28 mouse cellular contexts compared by ENCODE assay signal in genomic region chr11:82954631-82955030, GRCm38 (mm10). TPM values are rescaled to one million over a fixed set of nuclear protein-coding genes. Genes with fewer than 3 reads are reported as not detected.
DNase-seq lines count a peak whose midpoint lies in the region; ATAC-seq and TF ChIP-seq lines count a peak whose summit lies in the region.
"Had no signal": no experiment of that assay in that cellular context is flagged by ENCODE, and none has a peak within 500 bp of the region (broad histone marks: within the 10 kb centered on the region; RNA-seq: fewer than 3 reads in every experiment).

No protein-coding gene starts in this region.

- H3K4me1 ChIP-seq in kidney, adult 2 months (ENCODE audit: control insufficient read depth, insufficient read depth, low read length): no peaks in the 10 kb centered on the region
- H3K4me1 ChIP-seq: forebrain, embryonic 13.5 days had no signal

- intact Hi-C loops in left cerebral cortex, postnatal 14 days (cut with DNase I): no loop called here

- 62% methylated on average over 6 of the region's 6 CpGs for WGBS in kidney, adult 2 months

- H3K27ac ChIP-seq in kidney, adult 2 months (ENCODE audit: insufficient read depth, low read depth, low read length): no peak overlapping the region
- H3K27ac ChIP-seq: embryonic facial prominence, embryonic 10.5 days; embryonic facial prominence, embryonic 15.5 days; forebrain, embryonic 13.5 days; heart, embryonic 13.5 days; layer of hippocampus, adult 2 months; left cerebral cortex, adult 2 months; limb, embryonic 13.5 days; neural tube, embryonic 13.5 days had no signal

- no peaks in the 10 kb centered on the region for H3K36me3 ChIP-seq in kidney, adult 2 months (ENCODE audit: control insufficient read depth, insufficient read depth, low read length)
- H3K36me3 ChIP-seq: embryonic facial prominence, embryonic 10.5 days; embryonic facial prominence, embryonic 15.5 days; heart, embryonic 13.5 days; limb, embryonic 13.5 days; neural tube, embryonic 13.5 days had no signal

- H3K4me3 ChIP-seq in kidney, adult 2 months (ENCODE audit: insufficient read depth, low read depth, low read length): peak overlapping the region; percentile 31; the same call in 1 of the 2 replicates
- H3K4me3 ChIP-seq: embryonic facial prominence, embryonic 10.5 days; embryonic facial prominence, embryonic 15.5 days; forebrain, embryonic 13.5 days; heart, embryonic 13.5 days; layer of hippocampus, adult 2 months; left cerebral cortex, adult 2 months; limb, embryonic 13.5 days; myocyte; neural tube, embryonic 13.5 days had no signal

- no peaks in the 10 kb centered on the region for H3K27me3 ChIP-seq in kidney, adult 2 months (replicated peaks; ENCODE audit: control insufficient read depth, insufficient read depth, low read length)

- peak; percentile 38 for ATAC-seq in CD4-positive, CD25-positive, alpha-beta regulatory T cell, adult 4 months
- ATAC-seq: forebrain, embryonic 13.5 days; hindbrain, embryonic 16.5 days; intestine, embryonic 16.5 days; Patski had no signal

- no peak for TF ChIP-seq POLR2A in kidney, adult 2 months (IDR thresholded peaks at IDR 0.05; ENCODE audit: low read depth, low read length)

- no peak for TF ChIP-seq CTCF in kidney, adult 2 months (conservative IDR thresholded peaks at IDR 0.05; ENCODE audit: insufficient read depth, insufficient read length, low read depth, low read length)

- DNase-seq in kidney, adult 2 months: no peak
- DNase-seq in kidney, adult 11 months: no peak
- DNase-seq in CD4-positive helper T cell, adult 2 months (ENCODE audit: low read depth, low spot score): peak; percentile 65
- peak; percentile 61 for DNase-seq in induced T-regulatory cell, adult 2 months (ENCODE audit: low read depth)
- no peak for DNase-seq in left cerebral cortex, postnatal 14 days (ENCODE audit: low spot score in 2 of 2)
- DNase-seq in cerebellum, adult 18-20 months: no peak
- DNase-seq: adrenal gland, postnatal 36 days; cerebellum, adult 8-10 months; cerebellum, postnatal 25 days; gastrocnemius, postnatal 36 days; heart, adult 18-20 months; kidney, postnatal 25 days; lung, embryonic 14.5 days; thymus, adult 2 months had no signal

RNA-seq across cellular contexts. Expression of gene Slfn5, which starts 3.5 kb away (rescaled TPM):
- polyA plus RNA-seq in kidney, adult 2 months (2012; rRNA removed): 14.1 and 21.4 TPM in 2 replicates
- 10 to 100 TPM; 30.3 to 39.4 TPM for polyA plus RNA-seq in CD4-positive, CD25-positive, alpha-beta regulatory T cell, adult 4 months (2017; shearing (Covaris generic))
- 1 to 10 TPM; 4.0 to 5.0 TPM for total RNA-seq in left cerebral cortex, postnatal 14 days (2021)
- polyA plus RNA-seq: Patski had no signal

RNA-seq across cellular contexts. Expression of gene Slfn9, which starts 37.0 kb away (rescaled TPM):
- 0.18 and 0.36 TPM in 2 replicates for polyA plus RNA-seq in kidney, adult 2 months (2012; rRNA removed)
- 10 to 100 TPM; 10.7 to 17.9 TPM for polyA plus RNA-seq in CD4-positive, CD25-positive, alpha-beta regulatory T cell, adult 4 months (2017; shearing (Covaris generic))
- under 1 TPM; 0.42 to 0.63 TPM for total RNA-seq in left cerebral cortex, postnatal 14 days (2021)

RNA-seq across cellular contexts. Expression of gene Unc45b, which starts 44.3 kb away (rescaled TPM):
- 5.0 and 7.9 TPM in 2 replicates for polyA plus RNA-seq in kidney, adult 2 months (2012; rRNA removed)
- under 1 TPM in 1 of 2 experiments, not detected in 1; 0.12 TPM for polyA plus RNA-seq in CD4-positive, CD25-positive, alpha-beta regulatory T cell, adult 4 months (2017; shearing (Covaris generic))
- 1 to 10 TPM; 2.9 to 4.3 TPM for total RNA-seq in left cerebral cortex, postnatal 14 days (2021)
- total RNA-seq: megakaryocyte, adult 5-6 weeks had no signal
- polyA plus RNA-seq: Patski had no signal

RNA-seq across cellular contexts. Expression of gene Nle1, which starts 46.4 kb away (rescaled TPM):
- 16.3 and 16.9 TPM in 2 replicates for polyA plus RNA-seq in kidney, adult 2 months (2012; rRNA removed)
- polyA plus RNA-seq in CD4-positive, CD25-positive, alpha-beta regulatory T cell, adult 4 months (2017; shearing (Covaris generic)): 10 to 100 TPM; 44.3 to 71.1 TPM
- total RNA-seq in left cerebral cortex, postnatal 14 days (2021): 10 to 100 TPM; 31.2 to 35.6 TPM

Comparison
In these comparisons a context has a peak if more than half of its experiments do, and no peak if none do; other contexts are left out.
1. DNase-seq: peak in CD4-positive helper T cell, adult 2 months (single experiment) and induced T-regulatory cell, adult 2 months (single experiment); none in kidney, adult 2 months (single experiment), kidney, adult 11 months (single experiment), left cerebral cortex, postnatal 14 days (0 of 2) and cerebellum, adult 18-20 months (0 of 2).